Comparison of ENCODE assay signal across 25 mouse cellular contexts in genomic region chr7:111316479-111316990, GRCm38 (mm10).
DNase-seq lines count a peak whose midpoint lies in the region; ATAC-seq and TF ChIP-seq lines count a peak whose summit lies in the region.
"Had no signal": no experiment of that assay in that cellular context is flagged by ENCODE, and none has a peak within 500 bp of the region (broad histone marks: within the 10 kb centered on the region; RNA-seq: fewer than 3 reads in every experiment).

No protein-coding gene starts in this region.

- no peak overlapping the region for H3K27ac ChIP-seq in midbrain, postnatal 0 days (ENCODE audit: low read depth, low read length)
- no peak overlapping the region for H3K27ac ChIP-seq in midbrain, embryonic 16.5 days (ENCODE audit: low read length)
- no peak overlapping the region for H3K27ac ChIP-seq in forebrain, embryonic 16.5 days (ENCODE audit: low read length)
- H3K27ac ChIP-seq: embryonic facial prominence, embryonic 13.5 days; heart, embryonic 10.5 days; heart, embryonic 15.5 days; liver, embryonic 14.5 days; macrophage; midbrain, embryonic 15.5 days had no signal

- no peak overlapping the region for H3K4me3 ChIP-seq in midbrain, postnatal 0 days (ENCODE audit: low read depth, low read length)
- no peak overlapping the region for H3K4me3 ChIP-seq in midbrain, embryonic 16.5 days (ENCODE audit: low read depth, low read length)
- H3K4me3 ChIP-seq in forebrain, embryonic 16.5 days (replicated peaks; ENCODE audit: low read length): no peak overlapping the region
- H3K4me3 ChIP-seq: embryonic facial prominence, embryonic 13.5 days; heart, embryonic 10.5 days; heart, embryonic 15.5 days; midbrain, embryonic 15.5 days; myocyte had no signal

- no peaks in the 10 kb centered on the region; the same call in 1 of the 2 replicates for H3K9me3 ChIP-seq in midbrain, postnatal 0 days (ENCODE audit: low read length)
- H3K9me3 ChIP-seq in midbrain, embryonic 16.5 days (replicated peaks; ENCODE audit: control insufficient read depth, low read length, poor library complexity, severe bottlenecking): no peaks in the 10 kb centered on the region
- H3K9me3 ChIP-seq in forebrain, embryonic 16.5 days (ENCODE audit: control insufficient read depth, low read length): peaks cover 2% of the 10 kb centered on the region
- H3K9me3 ChIP-seq: heart, embryonic 10.5 days; heart, embryonic 15.5 days; midbrain, embryonic 15.5 days had no signal

- DNase-seq in heart, adult 11 months: peak; percentile 45
- no peak for DNase-seq in heart, postnatal 36 days
- DNase-seq in midbrain, postnatal 0 days (ENCODE audit: low spot score): peak; percentile 52
- DNase-seq in retina, embryonic 14.5 days (ENCODE audit: low spot score): peak; percentile 16
- no peak for DNase-seq in embryo, embryonic 10 days (ENCODE audit: low spot score)
- no peak for DNase-seq in spleen, postnatal 4 days (ENCODE audit: low spot score in 2 of 2)
- DNase-seq: adrenal gland, postnatal 36 days; cerebellum, adult 8-10 months; gastrocnemius, postnatal 14 days; kidney, adult 11 months; kidney, postnatal 14 days; liver; lung, adult 2 months; lung, postnatal 10 days had no signal

- no peak overlapping the region for H3K9ac ChIP-seq in midbrain, postnatal 0 days (replicated peaks; ENCODE audit: low read length, poor library complexity, severe bottlenecking)
- no peak overlapping the region for H3K9ac ChIP-seq in midbrain, embryonic 16.5 days (ENCODE audit: low read depth, low read length)
- no peak overlapping the region for H3K9ac ChIP-seq in forebrain, embryonic 16.5 days (replicated peaks; ENCODE audit: low read depth, low read length)
- H3K9ac ChIP-seq: embryonic facial prominence, embryonic 13.5 days; heart, embryonic 15.5 days; liver, embryonic 14.5 days; midbrain, embryonic 15.5 days had no signal

- WGBS in midbrain, postnatal 0 days: 66% methylated on average over 2 of the region's 2 CpGs
- 64% methylated on average over 2 of the region's 2 CpGs for WGBS in midbrain, embryonic 16.5 days
- WGBS in forebrain, embryonic 16.5 days: 15% methylated on average over 2 of the region's 2 CpGs

- no peaks in the 10 kb centered on the region for H3K4me1 ChIP-seq in midbrain, postnatal 0 days (ENCODE audit: insufficient read depth, low read length)
- no peaks in the 10 kb centered on the region for H3K4me1 ChIP-seq in midbrain, embryonic 16.5 days (ENCODE audit: control insufficient read depth, insufficient read depth, low read length)
- peaks cover 5% of the 10 kb centered on the region; the same call in 1 of the 2 replicates for H3K4me1 ChIP-seq in forebrain, embryonic 16.5 days (replicated peaks; ENCODE audit: control insufficient read depth, insufficient read depth, low read length)
- H3K4me1 ChIP-seq: embryonic facial prominence, embryonic 13.5 days; heart, embryonic 10.5 days; heart, embryonic 15.5 days had no signal

- H3K36me3 ChIP-seq in midbrain, postnatal 0 days (ENCODE audit: insufficient read depth, low read length): no peaks in the 10 kb centered on the region
- no peaks in the 10 kb centered on the region for H3K36me3 ChIP-seq in midbrain, embryonic 16.5 days (ENCODE audit: control insufficient read depth, insufficient read depth, low read length)
- no peaks in the 10 kb centered on the region for H3K36me3 ChIP-seq in forebrain, embryonic 16.5 days (ENCODE audit: control insufficient read depth, insufficient read depth)
- H3K36me3 ChIP-seq: embryonic facial prominence, embryonic 13.5 days; heart, embryonic 10.5 days; heart, embryonic 15.5 days; midbrain, embryonic 15.5 days had no signal

- no peak overlapping the region for H3K4me2 ChIP-seq in midbrain, postnatal 0 days (ENCODE audit: low read depth, low read length, poor library complexity, severe bottlenecking)
- no peak overlapping the region for H3K4me2 ChIP-seq in midbrain, embryonic 16.5 days (ENCODE audit: low read length)
- H3K4me2 ChIP-seq in forebrain, embryonic 16.5 days (ENCODE audit: low read length): no peak overlapping the region
- H3K4me2 ChIP-seq: embryonic facial prominence, embryonic 13.5 days; heart, embryonic 15.5 days; midbrain, embryonic 15.5 days had no signal

- no peak for ATAC-seq in midbrain, postnatal 0 days (ENCODE audit: low FRiP score)
- no peak for ATAC-seq in midbrain, embryonic 16.5 days
- ATAC-seq in forebrain, embryonic 16.5 days: peak; percentile 59; the same call in 1 of the 2 replicates
- ATAC-seq: CD4-positive, CD25-positive, alpha-beta regulatory T cell, adult 4 months; inflammation-experienced regulatory T-cells, adult 6 months; midbrain, embryonic 15.5 days had no signal

- intact Hi-C loops in heart, postnatal 36 days (cut with DNase I): no loop called here

- H3K27me3 ChIP-seq in midbrain, postnatal 0 days (ENCODE audit: insufficient read depth, low read length): no peaks in the 10 kb centered on the region
- H3K27me3 ChIP-seq in midbrain, embryonic 16.5 days (ENCODE audit: control insufficient read depth, insufficient read depth, low read depth, low read length): no peaks in the 10 kb centered on the region
- H3K27me3 ChIP-seq in forebrain, embryonic 16.5 days (replicated peaks; ENCODE audit: control insufficient read depth, insufficient read depth, low read length): peaks cover 16% of the 10 kb centered on the region; the same call in 1 of the 2 replicates
- H3K27me3 ChIP-seq: embryonic facial prominence, embryonic 13.5 days; heart, embryonic 15.5 days; midbrain, embryonic 15.5 days had no signal

- no peak for TF ChIP-seq CTCF in midbrain, postnatal 0 days (IDR thresholded peaks at IDR 0.05)

Comparison
In these comparisons a context has a peak if more than half of its experiments do, and no peak if none do; other contexts are left out.
1. DNase-seq: peak in heart, adult 11 months (single experiment), midbrain, postnatal 0 days (single experiment) and retina, embryonic 14.5 days (single experiment); none in heart, postnatal 36 days (0 of 2), embryo, embryonic 10 days (single experiment) and spleen, postnatal 4 days (0 of 2).